Mouse (Mus musculus): ENCODE measurements around the gene Hoxd8.
A peak's percentile ranks its signal among the peaks of the same experiment; 100 is the strongest.

The Hoxd8 gene

GRCm38 (mm10) chr2:74669650-74670235 is 34.7 kb upstream of the Hoxd8 start:
- peak in 1 of 2 experiments; percentile 7 for DNase-seq

- DNase-seq: no peak
Observed at GRCm38 (mm10) chr2:74670632-74671188, 33.7 kb upstream of the Hoxd8 start.

- no peak for DNase-seq
Observed at GRCm38 (mm10) chr2:74671847-74672246, 32.6 kb upstream of the Hoxd8 start.

GRCm38 (mm10) chr2:74672481-74673362 is 31.7 kb upstream of the Hoxd8 start:
- peak; percentile 63 to 70 for DNase-seq

GRCm38 (mm10) chr2:74673835-74674425 is 30.5 kb upstream of the Hoxd8 start:
- DNase-seq: no peak

- DNase-seq: no peak
Observed at GRCm38 (mm10) chr2:74674881-74675665, 29.3 kb upstream of the Hoxd8 start, which contains the start of gene Hoxd12. Gene Hoxd12 (plus strand): TSS chr2:74675013.

- no peak for DNase-seq
Observed at GRCm38 (mm10) chr2:74675666-74676282, 28.6 kb upstream of the Hoxd8 start.

GRCm38 (mm10) chr2:74676376-74677052 is 27.9 kb upstream of the Hoxd8 start:
- DNase-seq: no peak

GRCm38 (mm10) chr2:74677106-74677505 is 27.3 kb upstream of the Hoxd8 start:
- DNase-seq: no peak

- DNase-seq: no peak
Observed at GRCm38 (mm10) chr2:74678891-74679595, 25.4 kb upstream of the Hoxd8 start, which contains the start of gene Hoxd11. Gene Hoxd11 (plus strand): TSS chr2:74679557.

GRCm38 (mm10) chr2:74679596-74679971 is 24.8 kb upstream of the Hoxd8 start:
- DNase-seq: no peak

- DNase-seq: no peak
Observed at GRCm38 (mm10) chr2:74679980-74680379, 24.4 kb upstream of the Hoxd8 start.

- DNase-seq: no peak
Observed at GRCm38 (mm10) chr2:74680561-74681398, 23.6 kb upstream of the Hoxd8 start.

GRCm38 (mm10) chr2:74681594-74682531 is 22.6 kb upstream of the Hoxd8 start:
- DNase-seq: peak; percentile 16 to 23

- DNase-seq: no peak
Observed at GRCm38 (mm10) chr2:74682796-74683195, 21.6 kb upstream of the Hoxd8 start.

- DNase-seq: no peak
Observed at GRCm38 (mm10) chr2:74683471-74683951, 20.9 kb upstream of the Hoxd8 start.

- no peak for DNase-seq
Observed at GRCm38 (mm10) chr2:74684106-74684505, 20.3 kb upstream of the Hoxd8 start.

GRCm38 (mm10) chr2:74685059-74685603 is 19.3 kb upstream of the Hoxd8 start:
- no peak for DNase-seq
